Mouse (Mus musculus): ENCODE results near the gene Sdhb. TPM values are rescaled to one million over a fixed set of nuclear protein-coding genes. Genes with fewer than 3 reads are reported as not detected.

Sdhb gene
- polyA plus RNA-seq, 1 experiment = 103 TPM

GRCm38 (mm10) chr4:140963941-140964597, 3.1 kb downstream of the Sdhb start:
- Histone ChIP-seq H3K4me1 (ENCODE audit: control insufficient read depth, insufficient read depth, low read length) (peaks cover 5% of the 10 kb centered on the region), H3K9me3 (replicated peaks; ENCODE audit: control insufficient read depth, insufficient read depth, low read length, poor library complexity, severe bottlenecking) (no peaks in the 10 kb centered on the region), H3K27ac (ENCODE audit: insufficient read depth, low read length) (no peak overlapping the region), H3K27me3 (ENCODE audit: control insufficient read depth, insufficient read depth, low read length, poor library complexity, severe bottlenecking) (no peaks in the 10 kb centered on the region), H3K4me3 (ENCODE audit: low read depth, low read length) (no peak overlapping the region), H3K36me3 (ENCODE audit: control insufficient read depth, insufficient read depth, low read length, poor library complexity, severe bottlenecking) (no peaks in the 10 kb centered on the region), H3K9ac (ENCODE audit: low read depth, poor library complexity, severe bottlenecking) (no peak overlapping the region)
- no peak for TF ChIP-seq EP300 (IDR thresholded peaks at IDR 0.05; ENCODE audit: insufficient read depth, low read depth, low read length)

- TF ChIP-seq CTCF (IDR thresholded peaks at IDR 0.05; ENCODE audit: low read depth, low read length) = peak; percentile 76
- TF ChIP-seq POLR2A (IDR thresholded peaks at IDR 0.05; ENCODE audit: insufficient read depth, low read length) = no peak
- TF ChIP-seq EP300 (IDR thresholded peaks at IDR 0.05; ENCODE audit: insufficient read depth, low read depth, low read length) = no peak
- H3K9ac ChIP-seq (ENCODE audit: low read depth, poor library complexity, severe bottlenecking) = no peak overlapping the region
- no peak overlapping the region for H3K27ac ChIP-seq (ENCODE audit: insufficient read depth, low read length)
These were observed 3.6 kb downstream of the Sdhb start for GRCm38 (mm10) chr4:140964620-140965019.

GRCm38 (mm10) chr4:140967386-140968159, 6.6 kb downstream of the Sdhb start:
- no peak for TF ChIP-seq EP300 (IDR thresholded peaks at IDR 0.05; ENCODE audit: insufficient read depth, low read depth, low read length)
- TF ChIP-seq POLR2A (IDR thresholded peaks at IDR 0.05; ENCODE audit: insufficient read depth, low read length) = no peak
- TF ChIP-seq CTCF (IDR thresholded peaks at IDR 0.05; ENCODE audit: low read depth, low read length) = no peak
- peaks cover 2% of the 10 kb centered on the region for H3K36me3 ChIP-seq (ENCODE audit: control insufficient read depth, insufficient read depth, low read length, poor library complexity, severe bottlenecking)
- H3K4me1 ChIP-seq (ENCODE audit: control insufficient read depth, insufficient read depth, low read length) = peaks cover 5% of the 10 kb centered on the region
- no peak overlapping the region for H3K27ac ChIP-seq (ENCODE audit: insufficient read depth, low read length)
- no peaks in the 10 kb centered on the region for H3K27me3 ChIP-seq (ENCODE audit: control insufficient read depth, insufficient read depth, low read length, poor library complexity, severe bottlenecking)
- H3K9ac ChIP-seq (ENCODE audit: low read depth, poor library complexity, severe bottlenecking) = no peak overlapping the region
- H3K9me3 ChIP-seq (replicated peaks; ENCODE audit: control insufficient read depth, insufficient read depth, low read length, poor library complexity, severe bottlenecking) = no peaks in the 10 kb centered on the region
- no peak overlapping the region for H3K4me3 ChIP-seq (ENCODE audit: low read depth, low read length)

More at GRCm38 (mm10) chr4:140964620-140965019, 3.6 kb downstream of the Sdhb start:
- no peak overlapping the region for H3K4me3 ChIP-seq (ENCODE audit: low read depth, low read length)
- peaks cover 5% of the 10 kb centered on the region for H3K4me1 ChIP-seq (ENCODE audit: control insufficient read depth, insufficient read depth, low read length)
- H3K9me3 ChIP-seq (replicated peaks; ENCODE audit: control insufficient read depth, insufficient read depth, low read length, poor library complexity, severe bottlenecking) = no peaks in the 10 kb centered on the region
- H3K36me3 ChIP-seq (ENCODE audit: control insufficient read depth, insufficient read depth, low read length, poor library complexity, severe bottlenecking) = no peaks in the 10 kb centered on the region
- H3K27me3 ChIP-seq (ENCODE audit: control insufficient read depth, insufficient read depth, low read length, poor library complexity, severe bottlenecking) = no peaks in the 10 kb centered on the region

GRCm38 (mm10) chr4:140971691-140972090, 10.7 kb downstream of the Sdhb start:
- no peak overlapping the region for H3K9ac ChIP-seq (ENCODE audit: low read depth, poor library complexity, severe bottlenecking)
- H3K27ac ChIP-seq (ENCODE audit: insufficient read depth, low read length) = no peak overlapping the region
- no peaks in the 10 kb centered on the region for H3K27me3 ChIP-seq (ENCODE audit: control insufficient read depth, insufficient read depth, low read length, poor library complexity, severe bottlenecking)
- no peak for TF ChIP-seq POLR2A (IDR thresholded peaks at IDR 0.05; ENCODE audit: insufficient read depth, low read length)
- no peak for TF ChIP-seq CTCF (IDR thresholded peaks at IDR 0.05; ENCODE audit: low read depth, low read length)
- TF ChIP-seq EP300 (IDR thresholded peaks at IDR 0.05; ENCODE audit: insufficient read depth, low read depth, low read length) = no peak
- H3K36me3 ChIP-seq (ENCODE audit: control insufficient read depth, insufficient read depth, low read length, poor library complexity, severe bottlenecking) = peaks cover 8% of the 10 kb centered on the region
- H3K4me1 ChIP-seq (ENCODE audit: control insufficient read depth, insufficient read depth, low read length) = peaks cover 1% of the 10 kb centered on the region
- no peaks in the 10 kb centered on the region for H3K9me3 ChIP-seq (replicated peaks; ENCODE audit: control insufficient read depth, insufficient read depth, low read length, poor library complexity, severe bottlenecking)
- H3K4me3 ChIP-seq (ENCODE audit: low read depth, low read length) = no peak overlapping the region

GRCm38 (mm10) chr4:140974408-140974807, 13.4 kb downstream of the Sdhb start:
- H3K4me1 ChIP-seq (ENCODE audit: control insufficient read depth, insufficient read depth, low read length) = no peaks in the 10 kb centered on the region
- no peak for TF ChIP-seq EP300 (IDR thresholded peaks at IDR 0.05; ENCODE audit: insufficient read depth, low read depth, low read length)
- no peak for TF ChIP-seq CTCF (IDR thresholded peaks at IDR 0.05; ENCODE audit: low read depth, low read length)
- TF ChIP-seq POLR2A (IDR thresholded peaks at IDR 0.05; ENCODE audit: insufficient read depth, low read length) = no peak
- peaks cover 16% of the 10 kb centered on the region for H3K36me3 ChIP-seq (ENCODE audit: control insufficient read depth, insufficient read depth, low read length, poor library complexity, severe bottlenecking)

DNA sequence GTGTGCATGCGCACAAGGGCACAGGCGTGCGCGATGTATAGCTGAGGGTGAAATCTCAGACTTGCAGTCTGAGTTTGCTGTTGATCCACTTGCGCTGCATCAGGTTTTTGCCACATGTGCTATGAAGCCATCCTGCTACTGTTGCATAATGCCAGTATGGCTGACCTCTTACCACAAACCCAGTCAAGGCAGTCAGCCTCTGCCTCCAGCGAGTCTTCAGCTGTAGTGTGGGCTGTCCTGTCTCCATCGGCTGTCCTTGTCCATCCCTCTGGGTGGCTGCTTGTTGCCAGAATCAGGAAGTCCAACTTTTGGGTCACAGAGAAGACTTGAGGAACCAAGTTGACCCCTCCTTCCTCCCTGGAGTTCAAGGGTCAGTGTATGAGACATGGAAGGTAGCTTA, 14.4 kb downstream of the Sdhb start:
- Histone ChIP-seq H3K9ac (ENCODE audit: low read depth, poor library complexity, severe bottlenecking) (no peak overlapping the region), H3K36me3 (ENCODE audit: control insufficient read depth, insufficient read depth, low read length, poor library complexity, severe bottlenecking) (peaks cover 16% of the 10 kb centered on the region), H3K27me3 (ENCODE audit: control insufficient read depth, insufficient read depth, low read length, poor library complexity, severe bottlenecking) (no peaks in the 10 kb centered on the region), H3K4me3 (ENCODE audit: low read depth, low read length) (no peak overlapping the region), H3K4me1 (ENCODE audit: control insufficient read depth, insufficient read depth, low read length) (no peaks in the 10 kb centered on the region), H3K27ac (ENCODE audit: insufficient read depth, low read length) (no peak overlapping the region), H3K9me3 (replicated peaks; ENCODE audit: control insufficient read depth, insufficient read depth, low read length, poor library complexity, severe bottlenecking) (no peaks in the 10 kb centered on the region)
- TF ChIP-seq EP300 (IDR thresholded peaks at IDR 0.05; ENCODE audit: insufficient read depth, low read depth, low read length) (no peak), CTCF (IDR thresholded peaks at IDR 0.05; ENCODE audit: low read depth, low read length) (no peak), POLR2A (IDR thresholded peaks at IDR 0.05; ENCODE audit: insufficient read depth, low read length) (no peak)

More at GRCm38 (mm10) chr4:140974408-140974807, 13.4 kb downstream of the Sdhb start:
- H3K9ac ChIP-seq (ENCODE audit: low read depth, poor library complexity, severe bottlenecking) = no peak overlapping the region
- H3K9me3 ChIP-seq (replicated peaks; ENCODE audit: control insufficient read depth, insufficient read depth, low read length, poor library complexity, severe bottlenecking) = no peaks in the 10 kb centered on the region
- no peak overlapping the region for H3K4me3 ChIP-seq (ENCODE audit: low read depth, low read length)
- no peak overlapping the region for H3K27ac ChIP-seq (ENCODE audit: insufficient read depth, low read length)
- H3K27me3 ChIP-seq (ENCODE audit: control insufficient read depth, insufficient read depth, low read length, poor library complexity, severe bottlenecking) = no peaks in the 10 kb centered on the region
